Mouse (Mus musculus) heart, adult 18-20 months (tissue): ENCODE measurements around the gene Gm10778. TPM values are rescaled to one million over a fixed set of nuclear protein-coding genes. Genes with fewer than 3 reads are reported as not detected.
"Not testable (repeated sequence)": the region's sequence is repeated elsewhere in the genome, so short reads cannot be mapped to it uniquely, and the experiment has no call there.

Experiments used
- DNase-seq, 2 experiments: peaks; one replicate each; pipeline ENCODE4 v3.0.0; 2021 to 2022; ENCODE audit warnings: mixed read lengths in 1 of 2
- total RNA-seq, 2 experiments: library from RNA; stranded (reverse); gene quantifications; 2 replicates each; pipeline ENCODE4 v1.2.3; 2021

The Gm10778 gene
- total RNA-seq, 2 experiments from 2014 or later: 1.9 to 2.0 TPM

GRCm38 (mm10) chr10:81627836-81628220 is 21.0 kb upstream of the Gm10778 start:
- peak in 1 of 2 experiments; percentile 36 for DNase-seq

- DNase-seq: no peak
These were observed 20.5 kb upstream of the Gm10778 start, which contains the start of gene Ankrd24 for GRCm38 (mm10) chr10:81628390-81628789. Gene Ankrd24 (plus strand): TSS chr10:81628540.

DNA sequence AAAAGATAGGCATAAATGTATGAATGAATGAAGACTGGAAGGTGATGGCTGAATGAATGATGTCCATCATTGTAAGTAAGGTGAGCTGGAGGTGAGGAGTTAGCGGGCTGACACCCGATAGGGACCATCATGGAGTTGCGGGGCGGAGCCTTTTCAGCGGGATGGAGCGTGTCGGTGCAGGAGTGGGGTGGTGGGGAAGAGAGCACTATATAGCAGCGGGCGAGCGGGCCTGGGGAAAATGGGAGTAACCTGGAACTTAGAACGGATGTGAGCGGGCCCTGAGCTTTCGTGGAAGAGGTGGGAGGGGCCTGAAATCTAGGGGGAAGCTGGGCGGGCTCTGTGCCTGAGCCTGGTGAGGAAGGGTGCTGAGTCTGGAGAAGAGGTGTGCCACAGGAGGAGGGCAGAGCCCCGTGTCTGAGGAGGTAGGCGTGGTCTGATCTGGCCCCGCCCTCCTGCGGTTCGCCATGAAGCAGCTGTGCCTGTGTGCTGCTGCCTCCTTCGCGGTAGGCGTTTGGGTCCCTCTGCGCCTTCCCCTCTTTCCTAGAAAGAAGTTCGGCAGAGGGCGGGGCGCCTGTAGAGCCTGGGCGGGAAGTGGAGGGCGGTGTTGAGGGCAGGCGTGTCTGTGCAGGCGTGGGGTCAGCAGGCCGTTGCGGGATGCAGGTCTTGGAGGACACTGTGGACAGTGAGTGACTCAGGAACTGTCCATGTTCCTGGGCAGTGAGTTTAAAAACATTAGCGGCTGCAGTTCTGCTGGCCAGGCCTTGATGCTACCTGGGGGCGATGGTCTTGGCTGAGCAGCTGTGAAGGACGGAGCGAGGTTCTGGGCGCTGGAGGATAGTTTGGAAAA is 15.4 kb upstream of the Gm10778 start:
- DNase-seq: peak; percentile 73 to 84

- no peak for DNase-seq
These were observed 12.5 kb upstream of the Gm10778 start for GRCm38 (mm10) chr10:81636338-81636737.

DNA sequence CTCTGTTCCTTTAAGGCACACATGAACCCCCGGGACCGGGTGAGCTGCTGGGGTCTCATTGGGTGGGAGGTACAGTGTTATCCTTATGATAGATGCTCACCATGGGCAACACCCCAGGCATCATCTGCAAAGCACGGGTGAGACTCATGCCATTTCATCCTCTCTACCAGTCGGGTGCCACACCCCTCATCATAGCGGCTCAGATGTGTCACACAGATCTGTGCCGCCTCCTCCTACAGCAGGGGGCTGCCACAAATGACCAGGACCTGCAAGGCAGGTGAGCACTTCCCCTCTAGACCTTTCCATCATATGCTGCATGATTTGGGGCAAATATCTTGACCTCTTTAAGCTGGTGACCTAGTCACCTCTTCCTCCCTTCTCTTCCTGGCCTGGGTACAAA is 10.8 kb upstream of the Gm10778 start:
- no peak for DNase-seq

DNA sequence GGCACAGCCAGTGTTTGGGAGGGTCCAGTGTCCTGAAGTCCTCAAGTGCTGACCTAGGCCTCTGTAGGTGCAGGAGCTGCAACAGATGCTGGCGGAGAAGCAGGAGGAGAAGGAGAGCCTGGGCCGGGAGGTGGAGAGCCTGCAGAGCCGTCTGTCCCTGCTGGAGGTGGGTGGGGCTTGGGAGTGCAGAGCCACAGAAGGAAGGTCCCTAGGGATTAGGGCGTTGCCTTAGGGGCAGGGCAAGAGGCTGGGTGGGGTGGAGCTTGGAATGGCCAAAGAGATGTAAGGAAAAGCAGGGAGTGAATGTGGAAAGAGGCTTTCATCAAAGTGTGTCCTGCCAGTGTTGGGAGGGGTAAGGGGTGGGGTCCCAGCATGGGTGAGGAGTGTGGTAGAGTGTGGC is 8.0 kb upstream of the Gm10778 start:
- DNase-seq: not testable (repeated sequence)

DNA sequence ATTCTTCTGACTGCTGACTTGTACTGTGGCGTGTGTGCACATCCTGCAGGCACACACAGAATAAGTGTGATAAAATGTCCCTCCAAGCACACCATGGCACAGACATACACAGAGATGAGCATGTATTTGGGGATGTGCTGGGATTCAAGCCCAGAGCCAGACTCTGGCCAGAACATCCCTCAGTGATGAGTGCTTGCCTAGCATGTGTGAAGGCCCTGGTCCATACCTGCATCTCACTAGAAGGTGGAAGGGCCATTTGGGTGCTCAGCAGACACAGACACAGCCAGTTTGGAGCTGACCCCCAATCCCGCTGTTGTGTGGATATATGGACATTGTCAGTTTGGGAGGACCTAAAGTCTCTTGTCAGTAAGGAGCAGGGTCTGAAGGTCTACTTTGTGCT is 7.3 kb upstream of the Gm10778 start:
- DNase-seq: no peak

DNA sequence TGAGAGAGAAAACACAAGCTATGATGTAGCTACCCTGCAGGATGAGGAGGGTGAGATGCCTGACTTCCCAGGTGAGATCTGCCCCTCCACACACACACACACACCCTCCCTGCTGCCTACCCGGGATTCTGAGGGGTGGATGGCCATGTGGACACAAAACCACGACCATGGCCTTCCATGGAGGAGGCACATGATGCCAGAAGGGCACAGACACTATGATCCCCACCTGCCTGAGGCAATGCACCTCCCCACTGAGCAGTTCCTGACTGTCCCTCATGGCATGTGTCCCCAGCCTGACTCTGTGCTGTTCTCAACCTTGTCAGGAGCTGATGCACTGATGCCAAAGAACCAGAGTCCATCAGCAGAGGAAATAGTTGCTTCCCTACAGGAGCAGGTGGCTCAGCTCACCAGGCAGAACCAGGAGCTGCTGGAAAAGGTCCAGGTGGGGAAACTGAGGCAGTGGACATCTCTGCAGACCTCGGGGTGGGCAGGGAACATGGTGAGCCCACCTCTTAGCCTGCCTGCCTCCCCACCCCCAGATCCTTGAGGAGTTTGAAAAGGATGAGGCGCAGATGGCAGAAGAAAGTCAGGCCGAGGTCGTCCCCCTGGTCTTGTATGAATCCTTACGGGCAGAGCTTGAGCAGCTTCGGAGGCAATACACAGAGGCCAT is 6.7 kb upstream of the Gm10778 start:
- no peak for DNase-seq

GRCm38 (mm10) chr10:81642648-81643448 is 6.0 kb upstream of the Gm10778 start:
- no peak for DNase-seq

DNA sequence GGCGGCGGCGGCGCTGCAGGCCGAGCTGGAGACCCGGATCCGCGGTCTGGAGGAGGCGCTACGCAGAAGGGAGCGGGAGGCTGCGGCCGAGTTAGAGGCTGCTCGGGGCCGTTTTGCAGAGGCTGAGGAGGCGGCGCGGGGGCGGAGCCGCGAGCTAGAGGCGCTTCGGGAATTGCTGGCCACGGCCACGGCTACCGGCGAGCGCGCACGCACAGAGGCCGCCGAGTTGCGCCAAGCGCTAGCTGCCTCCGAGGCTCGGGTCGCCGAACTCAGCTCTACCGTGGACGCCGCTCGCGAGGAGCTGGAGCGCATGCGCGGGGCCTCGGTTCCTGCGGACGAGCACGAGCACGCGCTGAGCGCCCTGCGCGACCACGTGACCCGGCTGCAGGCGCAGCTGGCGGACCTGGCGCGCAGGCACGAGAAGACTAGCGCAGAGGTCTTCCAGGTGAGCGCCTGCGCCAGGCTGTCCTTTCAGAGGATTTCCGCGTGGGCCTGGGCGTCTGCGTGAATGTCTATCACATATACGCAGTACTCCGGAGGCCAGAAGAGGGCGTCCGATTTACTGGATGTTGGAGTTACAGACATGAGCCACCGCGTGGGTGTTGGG is 5.3 kb upstream of the Gm10778 start:
- peak; percentile 93 to 98 for DNase-seq

DNA sequence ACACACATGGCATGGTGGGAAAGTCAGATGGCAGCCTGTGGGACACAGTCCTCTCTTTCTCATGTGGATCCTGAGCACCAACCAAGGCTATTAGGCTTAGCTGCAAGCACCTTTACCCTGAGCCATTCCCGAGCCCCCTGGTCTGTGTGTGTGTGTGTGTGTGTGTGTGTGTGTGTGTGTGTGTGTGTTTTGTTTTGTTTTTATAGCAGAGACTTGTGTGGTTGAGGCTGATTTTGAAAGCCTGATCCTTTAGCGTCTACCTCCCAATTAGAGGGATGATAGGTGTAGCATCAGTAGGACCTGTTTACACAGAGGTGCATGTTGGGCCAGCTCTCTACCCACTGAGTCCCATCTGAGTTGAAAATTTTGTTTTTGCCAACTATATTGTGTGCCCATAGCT is 4.7 kb upstream of the Gm10778 start:
- no peak for DNase-seq

GRCm38 (mm10) chr10:81644716-81645115 is 4.1 kb upstream of the Gm10778 start:
- DNase-seq: no peak

DNA sequence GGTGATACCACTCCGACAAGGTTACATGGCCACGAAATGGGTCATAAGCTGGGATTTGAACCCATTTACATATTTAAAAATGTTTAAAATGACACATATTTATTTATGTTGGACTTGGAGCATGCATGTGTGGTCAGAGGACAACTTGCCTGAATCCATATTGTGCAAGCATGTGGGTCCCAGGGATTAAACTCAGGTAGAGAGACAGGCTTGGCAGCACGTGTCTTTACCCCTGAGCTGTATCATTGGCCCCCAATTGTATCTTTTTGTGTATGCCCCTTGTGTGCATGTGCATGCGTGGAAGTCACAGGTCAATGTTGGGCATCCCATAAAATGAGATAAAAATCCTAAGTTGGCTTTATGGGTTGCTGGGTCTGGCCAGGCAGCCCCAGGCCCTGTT is 3.5 kb upstream of the Gm10778 start:
- no peak for DNase-seq

- no peak for DNase-seq
These were observed 2.8 kb upstream of the Gm10778 start for GRCm38 (mm10) chr10:81646015-81646555.

DNA sequence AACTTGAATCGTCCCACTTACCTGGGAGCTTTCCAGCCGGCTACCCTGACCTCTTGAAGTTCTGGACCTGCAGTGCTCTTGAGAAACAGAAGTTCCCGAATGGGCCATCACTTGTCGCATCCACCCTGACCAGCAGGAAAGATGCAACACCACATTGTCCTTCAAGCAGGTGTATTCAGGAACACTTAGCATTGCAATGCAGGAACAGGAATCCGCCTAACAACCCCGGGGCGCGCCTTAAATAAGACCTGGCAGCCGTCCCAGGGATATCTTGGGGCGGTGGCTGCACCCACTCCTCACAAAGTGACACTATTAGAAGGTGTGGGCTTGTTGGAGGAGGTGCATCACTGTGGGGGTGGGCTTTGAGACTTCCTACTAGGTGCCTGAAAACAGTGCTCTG is 6.3 kb downstream of the Gm10778 start:
- DNase-seq: no peak

- no peak for DNase-seq
These were observed 7.3 kb downstream of the Gm10778 start for GRCm38 (mm10) chr10:81656174-81656573.

DNA sequence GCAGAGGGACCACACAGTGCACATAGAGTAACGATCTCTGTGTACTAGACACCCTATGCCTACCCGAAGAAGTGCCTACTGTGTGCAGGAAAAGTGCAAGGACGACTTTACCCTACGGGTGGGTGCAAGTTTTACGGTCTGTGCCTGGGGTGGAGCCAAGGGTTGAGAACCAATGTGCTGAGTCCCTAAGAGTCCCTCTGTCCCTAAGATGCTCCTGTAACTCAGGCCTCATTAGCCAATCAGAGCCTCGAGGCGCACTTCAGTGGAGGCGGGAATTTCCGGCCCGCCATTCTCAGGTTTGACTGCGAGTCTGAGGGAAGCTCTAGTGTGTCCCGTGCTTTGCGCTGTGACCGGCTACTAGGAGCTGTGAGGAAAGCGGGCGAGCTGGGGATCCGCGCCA is 38.3 kb downstream of the Gm10778 start:
- not testable (repeated sequence) for DNase-seq

DNA sequence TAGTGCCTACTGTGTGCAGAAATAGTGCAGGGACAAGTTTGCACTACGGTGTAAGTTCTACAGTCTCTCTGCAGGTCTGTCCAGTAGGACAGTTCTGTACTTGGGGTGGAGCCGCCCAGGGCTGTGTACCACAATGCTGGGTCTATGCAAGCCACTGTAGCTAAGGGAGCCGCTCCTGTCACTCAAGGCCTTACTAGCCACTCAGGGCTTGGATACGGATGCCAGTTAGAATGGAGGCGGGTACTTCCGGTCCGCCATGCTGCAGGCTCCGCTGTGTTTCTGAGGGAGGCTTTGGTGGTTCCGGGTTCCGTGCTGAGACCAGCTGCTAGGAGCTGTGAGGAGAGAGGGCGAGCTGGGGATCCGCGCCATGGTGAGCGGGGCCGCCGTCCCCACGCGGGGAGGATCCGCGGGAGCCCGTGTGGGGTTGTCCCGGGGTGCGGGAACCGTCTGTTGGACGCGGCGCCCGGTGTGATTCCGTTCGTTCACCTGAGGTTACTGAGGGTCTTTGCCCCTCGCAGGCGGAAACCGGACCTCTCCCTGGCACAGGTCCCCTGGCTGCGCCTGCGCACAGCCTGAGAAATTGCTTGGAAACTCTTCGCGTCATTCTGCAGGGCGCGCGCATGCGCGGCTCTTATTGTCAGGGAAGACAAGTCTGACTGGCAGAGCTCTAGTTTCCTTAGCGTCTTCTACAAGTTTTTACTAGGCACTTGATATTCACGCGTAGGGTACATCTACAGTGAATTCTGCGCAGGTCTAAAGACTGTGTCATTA is 55.9 kb downstream of the Gm10778 start, which contains the start of gene Zfp433:
Gene Zfp433, plus strand, starts transcription at position 295 of the 771 bp plus-strand sequence.
- DNase-seq: not testable (repeated sequence)
